Mouse (Mus musculus): Measurements from ENCODE around the gene Egflam. TPM values are rescaled to one million over a fixed set of nuclear protein-coding genes. Genes with fewer than 3 reads are reported as not detected.

The Egflam gene
- not detected for polyA plus RNA-seq (2017; shearing (Covaris generic))

DNA sequence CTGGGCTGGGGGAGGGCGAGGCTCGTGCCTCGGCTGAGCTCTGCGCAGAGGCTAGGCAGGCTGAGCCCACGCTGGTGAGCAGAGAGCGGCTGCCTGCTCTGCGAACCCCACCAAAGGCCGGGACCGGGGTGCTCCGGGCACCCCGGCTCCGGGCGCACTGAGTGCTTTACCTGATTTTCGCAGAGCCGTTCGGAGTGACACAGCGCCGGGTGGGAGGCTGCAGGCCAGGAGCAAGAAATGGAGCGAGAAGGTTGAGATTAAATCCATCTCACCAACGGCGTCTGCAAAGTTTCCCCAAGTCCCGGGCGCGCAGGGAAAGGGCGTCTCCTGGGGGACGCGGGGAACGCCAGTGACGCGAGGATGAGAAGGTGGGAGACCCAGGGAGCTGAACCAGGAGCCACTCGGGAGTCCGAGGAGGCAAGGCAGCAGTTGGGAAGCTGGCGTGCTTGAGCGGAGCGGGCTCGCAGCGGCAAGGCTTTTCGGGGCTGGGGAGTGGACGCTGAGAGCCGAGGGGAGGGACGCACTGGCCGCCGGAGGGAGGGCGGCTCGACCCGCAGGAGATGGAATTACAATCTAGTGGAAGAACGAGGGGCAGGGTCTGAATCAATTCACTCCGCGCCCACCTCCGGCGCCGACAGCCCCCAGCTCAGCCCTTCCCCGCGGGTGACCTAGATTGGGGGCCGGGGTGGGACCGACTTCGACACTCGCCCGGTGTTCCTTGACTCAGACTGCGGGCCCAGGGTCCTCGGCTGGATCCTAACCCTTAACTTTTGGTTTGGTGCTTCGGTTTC, at the start of gene Egflam:
Egflam (minus strand) TSS at position 578 of the 791 bp plus-strand sequence.

